Mouse (Mus musculus): ENCODE data around the gene Gm20869. TPM values are rescaled to one million over a fixed set of nuclear protein-coding genes. Genes with fewer than 3 reads are reported as not detected.
"Not testable (repeated sequence)": the region's sequence is repeated elsewhere in the genome, so short reads cannot be mapped to it uniquely, and the experiment has no call there.

The Gm20869 gene
- total RNA-seq (2015) (not detected in 2 replicates), total RNA-seq (2017) (not detected in 2 replicates)

DNA sequence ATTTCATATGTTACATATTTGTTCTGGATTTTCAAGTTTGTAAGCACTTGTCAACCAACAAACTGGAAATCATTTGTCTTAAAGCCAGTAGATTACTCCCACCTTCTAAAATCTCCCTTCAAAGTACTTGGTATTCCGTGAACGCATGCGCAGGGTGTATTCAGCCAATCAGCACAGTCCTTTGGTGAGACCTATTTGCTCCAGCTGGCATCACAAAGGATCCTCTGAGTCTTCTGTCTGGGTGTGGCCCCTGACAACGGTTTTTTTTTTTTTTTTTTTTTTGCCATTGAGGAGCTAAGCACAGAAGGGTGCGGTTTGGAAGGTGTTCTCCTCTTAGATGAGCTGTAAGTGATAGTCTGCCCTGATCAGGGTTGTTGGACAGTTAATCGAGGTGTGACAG, at the start of gene Gm20869:
TSS of gene Gm20869 (plus strand) at position 301 of the 400 bp plus-strand sequence.
- ATAC-seq (replicated peaks; ENCODE audit: poor library complexity): not testable (repeated sequence)

Other genes with a start within 250 kb of the Gm20869 start
- not detected in 2 replicates for gene Gm20870, start 222.6 kb downstream of the Gm20869 start, total RNA-seq (2015)
- gene Gm20870, start 222.6 kb downstream of the Gm20869 start, total RNA-seq (2017): not detected in 2 replicates

Measured in megakaryocyte progenitor cell, adult 5-6 weeks (primary cell).